Mouse (Mus musculus) spleen, postnatal 36 days (tissue): ENCODE results near the gene Arhgap24.

Experiments
- DNase-seq, 2 experiments: peaks; one replicate each; pipeline ENCODE4 v3.0.0; 2022; ENCODE audit warnings: low spot score in 2 of 2, mixed read lengths in 1 of 2

The Arhgap24 gene

DNA sequence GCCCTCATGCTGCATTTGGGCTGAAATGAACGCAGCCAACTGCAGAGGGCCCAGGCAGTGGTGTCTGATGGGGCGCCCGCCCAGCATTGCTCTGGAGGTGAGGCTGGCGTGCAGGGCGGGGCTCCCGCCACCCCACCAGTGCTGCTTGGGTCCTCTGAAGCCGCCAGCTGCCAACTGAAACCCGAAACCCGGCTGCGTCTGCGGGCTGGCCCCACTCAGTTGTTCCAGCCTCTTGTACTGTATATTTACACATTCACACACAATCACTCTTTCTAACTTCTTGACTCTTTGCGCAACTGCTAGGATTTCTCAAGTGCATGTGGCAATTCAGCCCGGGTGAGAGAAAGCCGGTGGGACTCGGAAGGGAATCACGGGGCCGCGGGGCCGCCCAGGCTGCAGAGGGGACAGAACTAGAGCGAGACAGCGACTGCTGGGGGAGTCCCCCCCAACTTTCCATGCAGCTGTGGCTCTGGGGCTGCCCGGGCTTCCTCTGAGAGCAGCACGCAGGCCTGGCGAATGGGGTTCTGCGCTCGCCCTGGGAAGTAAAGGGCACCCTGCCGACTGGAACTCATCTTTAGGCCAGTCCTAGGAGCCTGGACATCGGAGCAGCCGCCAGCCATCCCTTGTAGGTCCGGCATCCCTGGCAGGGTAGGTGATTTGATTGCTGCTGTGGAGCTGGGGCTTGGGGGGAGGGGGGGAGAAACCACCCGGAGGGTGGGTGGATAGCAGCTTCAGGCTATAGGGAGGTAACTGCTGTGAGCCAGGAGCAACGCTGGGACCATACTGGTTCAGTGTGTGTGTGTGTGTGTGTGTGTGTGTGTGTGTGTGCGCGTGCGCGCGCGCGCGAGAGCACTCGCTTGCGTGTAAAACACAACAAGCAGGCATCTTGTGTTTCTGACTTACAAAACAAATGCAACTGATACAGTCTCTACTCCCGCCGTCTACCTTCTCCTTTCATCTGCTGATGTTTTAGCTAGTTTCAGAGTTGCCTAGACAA is at the start of gene Arhgap24:
Arhgap24 (plus strand) TSS at position 177 of the 997 bp plus-strand sequence.
- peak; percentile 85 to 86 for DNase-seq

DNA sequence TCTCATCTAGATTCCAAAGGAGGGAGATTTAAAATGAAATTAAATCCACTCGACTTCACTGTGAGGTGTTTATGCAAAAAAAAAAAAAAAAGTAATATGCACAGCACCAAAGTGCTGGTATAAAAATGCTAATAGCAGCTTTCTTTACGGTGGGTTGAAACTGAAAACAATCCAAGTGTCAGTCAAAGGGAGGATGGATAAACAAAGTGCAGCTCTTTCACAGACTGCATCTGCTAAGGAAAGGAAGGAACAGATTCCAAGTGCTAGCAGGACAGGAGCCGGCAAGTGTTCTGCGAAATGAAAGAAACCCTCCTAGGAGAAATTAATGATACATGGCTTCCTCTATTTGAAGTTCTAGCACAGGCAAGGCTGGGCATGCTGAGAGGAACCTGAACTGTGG is 47.0 kb upstream of the Arhgap24 start:
- no peak for DNase-seq

DNA sequence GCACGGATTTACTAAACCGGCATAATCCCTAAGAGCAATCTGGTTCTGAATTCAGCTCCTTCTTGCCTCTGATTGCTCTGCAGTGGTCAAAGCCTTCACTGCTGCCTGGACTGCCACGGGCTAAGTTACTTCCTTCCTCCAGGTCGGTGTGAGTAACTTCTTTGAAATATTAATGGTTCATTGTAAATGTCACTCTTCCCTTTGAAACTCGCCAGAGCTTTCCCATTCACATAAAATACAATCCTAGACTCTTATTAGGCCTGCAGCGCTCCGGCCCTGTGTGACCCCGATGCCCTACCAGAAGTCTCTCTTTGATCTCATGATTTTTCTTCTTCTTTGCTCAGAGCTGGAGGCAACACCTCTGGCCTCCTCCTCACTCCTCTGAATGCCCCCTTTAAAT is 44.6 kb upstream of the Arhgap24 start:
- DNase-seq, result no peak

DNA sequence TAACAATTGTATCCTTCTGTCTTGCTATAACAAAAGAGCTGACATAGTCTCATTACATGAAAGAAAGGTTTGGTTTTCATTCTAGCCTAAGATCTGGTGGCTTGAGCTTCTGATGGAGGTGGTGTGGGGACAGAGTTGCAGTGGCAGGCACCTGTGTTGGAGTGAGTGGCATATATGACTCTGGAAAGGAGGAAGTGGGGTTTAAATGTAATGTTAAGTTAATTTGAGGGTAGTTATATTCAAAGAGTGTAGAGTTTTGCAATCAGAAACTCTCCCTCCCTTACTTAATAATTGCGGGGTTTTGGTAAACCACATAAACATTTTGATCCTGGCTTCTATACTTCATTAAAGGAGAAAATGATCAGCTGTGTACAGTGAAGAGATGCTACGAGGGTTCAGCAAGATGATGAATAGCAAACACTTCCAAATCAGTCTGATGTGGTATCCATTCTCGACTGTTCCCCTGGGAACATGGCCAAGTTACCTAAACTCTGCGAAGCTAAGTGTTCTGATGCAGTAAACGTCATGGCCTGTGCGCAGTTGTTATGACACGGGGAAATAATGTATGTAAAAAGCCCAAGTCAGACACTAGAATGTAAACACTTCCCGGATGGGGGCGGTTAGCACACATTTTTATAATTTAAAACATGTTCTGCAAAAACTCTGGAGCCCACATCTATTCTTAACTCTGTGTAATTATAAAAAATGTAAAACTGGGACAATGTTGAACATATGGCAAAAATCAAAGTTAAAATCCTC is 41.9 kb upstream of the Arhgap24 start:
- no peak for DNase-seq

DNA sequence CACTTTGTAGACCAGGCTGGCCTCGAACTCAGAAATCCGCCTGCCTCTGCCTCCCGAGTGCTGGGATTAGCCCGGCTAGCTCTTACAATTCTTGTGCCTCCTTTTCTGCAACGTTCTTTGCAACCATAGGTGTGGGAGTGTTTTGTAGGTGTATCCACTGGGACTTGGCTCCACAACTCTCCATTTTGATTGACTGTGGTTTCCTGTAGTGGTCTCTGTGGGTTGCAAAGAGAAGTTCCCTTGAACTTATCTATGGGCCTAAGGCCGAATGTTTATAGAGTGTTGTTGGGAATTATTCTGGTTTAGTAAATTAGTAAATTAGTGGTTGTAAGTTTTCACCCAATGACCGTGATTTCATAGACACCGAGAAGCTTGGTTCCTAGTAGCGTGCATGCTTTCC is 33.8 kb upstream of the Arhgap24 start:
- DNase-seq, result no peak

DNA sequence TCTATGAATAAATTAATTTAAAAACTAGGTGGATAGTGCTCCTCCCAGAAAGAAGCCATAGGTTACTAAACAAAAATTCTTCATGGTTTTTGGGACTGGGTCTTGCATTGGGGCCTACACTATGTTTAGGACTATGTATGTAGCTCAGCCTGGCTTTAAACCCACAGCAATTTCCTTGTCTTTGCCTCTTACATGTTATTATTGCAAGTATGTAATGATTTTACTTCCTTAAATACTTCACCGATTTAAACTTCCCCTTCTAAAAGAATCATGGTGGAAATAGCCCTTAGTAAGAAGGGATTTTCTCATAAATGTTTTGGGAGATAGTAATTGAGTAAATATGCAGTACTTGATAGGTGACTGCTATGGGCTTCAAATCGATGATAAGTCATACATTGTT is 30.3 kb upstream of the Arhgap24 start:
- no peak for DNase-seq

DNA sequence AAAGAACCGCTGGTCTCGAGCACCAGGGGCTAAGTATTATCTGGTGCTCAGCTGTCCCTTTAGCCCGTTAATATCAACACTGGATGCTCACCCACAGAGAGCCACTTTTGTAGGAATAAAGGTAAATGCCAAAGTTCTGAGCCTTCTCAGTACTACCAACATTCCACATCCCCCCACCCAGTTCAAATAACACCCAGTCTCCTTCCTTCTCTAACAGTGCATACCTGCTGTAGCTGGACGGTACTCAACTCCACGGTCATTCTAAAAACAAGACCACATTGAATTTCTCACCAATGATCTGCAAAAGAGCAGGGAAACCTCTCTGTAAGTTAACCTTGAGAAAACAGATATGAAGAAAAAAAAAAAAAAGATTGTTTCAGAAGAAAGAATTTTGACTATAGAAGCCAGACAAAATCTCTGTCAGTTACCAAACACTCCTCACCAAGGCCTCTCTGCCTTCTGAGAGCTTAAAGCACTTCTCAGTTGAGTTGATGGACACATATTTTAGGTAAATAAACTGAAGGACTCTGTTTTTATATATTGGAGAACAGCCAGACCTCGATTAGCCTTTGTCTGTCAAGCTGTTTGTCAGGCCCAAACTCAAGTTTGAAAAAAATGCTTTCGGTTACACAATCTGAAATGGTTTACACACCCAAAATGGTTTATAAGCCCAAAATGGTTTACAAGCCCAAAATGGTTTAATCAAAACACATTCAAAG is 29.0 kb upstream of the Arhgap24 start:
- DNase-seq, result no peak

DNA sequence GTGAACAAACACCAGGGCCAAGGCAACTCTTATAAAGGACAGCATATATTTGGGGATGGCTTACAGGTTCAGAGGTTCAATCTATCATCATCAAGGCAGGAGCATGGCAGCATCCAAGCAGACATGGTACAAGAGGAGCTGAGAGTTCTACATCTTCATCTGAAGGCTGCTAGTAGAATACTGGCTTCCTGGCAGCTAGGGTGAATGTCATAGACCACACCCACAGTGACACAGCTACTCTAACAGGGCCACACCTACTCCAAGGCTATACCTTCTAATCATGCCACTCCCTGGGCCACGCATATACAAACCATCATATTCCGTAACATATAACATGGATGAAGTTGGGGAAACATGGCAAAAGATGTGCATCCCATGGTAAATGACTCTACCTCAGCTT is 27.9 kb upstream of the Arhgap24 start:
- no peak for DNase-seq

DNA sequence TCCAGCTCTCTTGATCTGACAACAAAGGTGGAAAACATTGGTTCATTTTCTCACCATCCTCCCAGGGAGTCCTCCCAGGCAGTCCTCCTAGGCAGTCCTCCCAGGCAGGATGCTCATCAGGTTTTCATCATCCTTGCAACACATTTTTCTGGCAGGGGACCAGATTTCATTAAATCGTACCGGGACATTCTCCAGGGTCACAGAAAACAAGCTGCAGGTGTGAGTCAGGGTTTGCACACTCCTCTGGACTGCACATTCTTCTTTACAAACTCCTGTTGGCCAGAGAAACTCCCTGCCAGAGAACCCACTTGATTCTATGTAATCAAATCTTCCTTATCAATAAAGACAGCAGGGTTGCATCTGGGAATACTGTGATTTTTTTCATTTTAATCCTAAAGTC is 25.9 kb upstream of the Arhgap24 start:
- no peak for DNase-seq

DNA sequence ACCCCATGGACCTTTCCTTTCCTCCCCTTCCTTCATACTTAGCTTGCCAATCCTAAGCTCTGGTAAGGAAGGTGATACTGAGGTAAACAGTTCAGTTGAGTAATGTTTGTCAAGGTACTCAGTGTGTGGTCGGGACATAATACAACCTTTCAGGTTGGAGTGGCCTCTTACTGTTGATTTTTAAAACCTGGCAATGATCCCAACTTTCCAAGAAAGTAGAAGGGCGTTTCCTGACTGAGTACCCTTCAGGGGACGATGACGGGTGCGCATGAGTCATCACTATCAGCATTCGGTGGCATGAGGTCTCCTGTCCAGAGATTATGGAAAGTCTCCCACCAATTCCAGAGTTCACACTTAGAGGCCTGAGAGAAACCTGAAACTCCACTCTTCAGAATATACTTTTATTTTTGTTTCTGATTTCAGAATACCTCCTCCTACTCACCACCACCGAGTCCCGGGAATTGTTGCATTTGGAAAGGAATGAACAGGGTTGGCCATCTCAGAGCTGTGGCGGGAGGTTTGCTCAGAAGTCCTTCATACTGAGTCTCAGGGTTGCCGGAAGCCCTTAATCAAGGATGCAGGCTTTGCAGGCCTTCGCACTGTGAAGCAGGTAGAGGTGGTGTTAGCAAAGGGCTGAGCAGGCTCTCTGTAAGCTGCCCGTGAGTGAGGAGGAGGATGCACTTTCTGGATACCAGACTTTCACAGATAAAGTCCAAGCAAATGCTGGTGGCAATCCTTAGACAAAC is 20.6 kb upstream of the Arhgap24 start:
- DNase-seq, result no peak

DNA sequence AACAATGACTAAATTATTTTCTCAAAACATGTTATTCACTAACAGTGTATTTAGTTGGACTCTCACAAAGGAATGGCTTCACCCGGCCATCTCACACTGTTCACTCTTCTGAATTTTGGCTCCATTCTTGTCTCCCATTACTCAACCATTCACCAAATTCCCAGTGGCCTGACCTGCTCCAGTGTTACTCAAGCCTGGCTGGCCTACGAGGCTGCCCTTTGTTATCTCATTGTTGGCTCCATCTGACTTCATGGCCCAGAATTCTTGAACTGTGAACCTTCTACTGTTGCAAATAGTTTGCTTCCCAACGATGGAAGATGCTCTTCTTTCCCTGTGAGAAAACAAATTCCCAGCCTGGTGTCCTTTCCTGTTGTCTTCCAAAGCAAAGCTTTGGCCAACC is 18.2 kb upstream of the Arhgap24 start:
- DNase-seq, result no peak

DNA sequence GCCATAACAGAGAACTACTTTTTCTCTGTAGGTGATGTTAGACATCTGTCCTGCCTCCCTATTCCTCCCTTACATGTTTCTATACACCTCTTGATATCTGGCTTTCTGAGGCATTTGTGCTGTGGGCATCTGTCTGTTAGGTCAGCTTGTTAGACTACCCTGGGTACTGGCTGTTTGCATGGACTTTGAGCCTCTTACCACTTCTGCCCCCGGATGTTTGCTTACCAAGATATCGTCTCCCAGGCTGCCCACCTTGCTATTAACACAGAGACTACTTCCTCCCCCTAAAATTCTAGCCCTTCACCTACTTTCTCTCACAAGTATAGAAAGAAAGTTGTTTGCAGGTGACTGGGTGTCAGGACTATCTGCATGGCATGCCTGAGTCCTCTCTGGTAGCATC is 15.8 kb upstream of the Arhgap24 start:
- DNase-seq, result no peak

DNA sequence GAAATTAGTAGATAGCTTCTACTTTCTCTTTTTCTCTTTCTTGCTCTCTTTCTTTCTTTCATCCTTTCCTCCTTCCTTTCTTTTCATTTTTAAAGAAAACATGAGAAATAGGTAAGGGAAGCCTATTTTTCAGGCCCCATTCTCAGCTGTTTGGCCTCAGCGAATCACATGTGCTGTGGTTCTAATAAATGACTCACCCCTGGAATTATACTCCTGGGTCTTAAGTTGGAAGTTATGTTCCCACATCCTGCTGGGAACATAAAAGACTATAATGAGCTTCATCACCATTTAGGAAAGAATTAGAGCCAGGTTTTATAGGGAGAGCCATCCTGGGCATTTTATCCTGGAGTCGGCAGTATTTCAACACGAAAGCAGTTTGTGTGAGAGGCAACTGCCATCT is 12.9 kb upstream of the Arhgap24 start:
- DNase-seq, result no peak

DNA sequence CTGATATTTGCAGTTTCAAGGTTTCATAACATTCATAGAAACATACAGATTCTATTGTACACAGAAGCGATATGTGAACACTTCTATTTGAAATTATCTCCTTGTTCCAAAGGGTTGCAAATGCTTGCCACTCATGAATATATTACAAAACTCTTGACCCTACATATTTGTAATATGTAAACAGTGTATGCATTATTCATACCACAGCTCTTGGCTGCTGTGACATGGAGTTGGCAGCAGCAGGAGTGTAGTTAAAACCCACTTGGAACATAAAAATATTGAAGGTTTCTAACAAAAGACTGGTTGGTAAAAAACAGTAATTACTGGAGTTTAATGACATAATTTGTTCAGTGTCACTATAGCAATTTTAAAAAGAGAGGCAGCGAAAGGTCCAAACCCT is 10.9 kb upstream of the Arhgap24 start:
- DNase-seq, result no peak

DNA sequence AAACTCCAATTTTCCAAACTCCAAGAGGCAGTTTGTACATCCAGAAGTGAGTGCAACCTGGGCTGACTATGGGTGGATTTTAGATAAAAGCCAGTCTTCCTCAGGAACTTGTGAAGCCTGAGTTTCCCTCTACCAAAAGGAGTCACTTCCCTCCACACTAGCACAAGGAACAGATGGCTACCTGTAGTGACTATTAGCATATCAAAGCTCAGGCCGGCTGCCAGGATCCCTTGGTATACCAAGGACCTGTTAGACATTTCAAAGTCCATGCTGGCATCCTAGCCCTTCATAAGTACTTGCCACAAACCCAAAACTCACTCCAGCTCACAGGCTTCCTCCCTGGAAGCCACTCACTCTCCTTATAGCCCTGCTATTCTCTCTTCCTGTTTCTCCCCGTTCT is 3.1 kb upstream of the Arhgap24 start:
- no peak for DNase-seq

DNA sequence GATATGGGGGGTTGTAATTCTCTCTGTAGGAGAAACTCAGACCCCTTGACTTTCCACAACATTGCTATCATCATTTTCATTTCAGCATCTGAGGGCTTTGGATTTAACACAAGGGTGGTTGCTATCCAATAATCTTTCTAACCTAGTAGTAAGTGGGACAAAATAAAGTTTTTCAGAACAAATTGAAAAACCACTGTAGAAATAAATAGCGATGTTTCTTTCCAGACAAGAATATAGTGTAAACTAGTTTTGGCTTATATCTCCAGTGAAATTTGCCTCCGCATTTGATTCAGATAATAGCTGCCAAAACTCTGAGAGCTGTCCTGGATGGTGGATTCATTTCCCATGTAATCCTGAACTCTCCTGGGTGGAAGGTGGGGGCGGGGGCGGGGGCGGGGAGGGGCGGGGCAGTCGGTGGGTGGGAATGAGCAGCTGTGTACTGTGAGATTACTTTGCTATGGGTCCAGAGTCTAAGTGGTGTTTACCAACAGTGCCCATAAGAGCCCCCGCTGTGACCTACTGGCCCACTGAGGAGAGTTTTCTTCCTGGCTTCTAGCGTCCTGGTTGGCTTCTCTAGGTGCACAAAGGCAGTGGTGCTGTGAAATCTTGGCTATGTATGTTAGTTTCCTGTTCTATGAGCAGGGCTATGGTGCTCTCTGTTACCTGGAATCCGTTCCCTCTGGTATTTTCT is 2.2 kb downstream of the Arhgap24 start:
- DNase-seq, result no peak

DNA sequence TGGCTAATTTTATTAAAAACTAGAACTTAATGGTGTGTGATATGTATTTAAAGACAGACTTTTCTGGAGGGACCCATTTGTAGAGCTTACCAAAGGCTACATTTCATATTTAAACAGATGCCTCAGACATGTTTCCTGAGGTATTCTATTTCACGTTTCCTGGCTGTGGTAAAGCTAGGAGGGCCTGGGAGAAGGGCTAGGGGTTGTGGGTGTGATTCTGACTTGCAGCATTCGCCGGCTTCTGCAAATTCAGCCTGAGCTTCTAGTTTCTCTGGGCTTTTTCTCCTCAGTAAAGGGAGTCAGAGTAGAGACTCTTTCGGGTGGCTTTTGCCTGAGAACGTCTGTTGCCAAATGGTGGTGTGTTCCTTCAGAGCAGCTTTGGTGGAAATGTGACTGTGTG is 10.4 kb downstream of the Arhgap24 start:
- no peak for DNase-seq

DNA sequence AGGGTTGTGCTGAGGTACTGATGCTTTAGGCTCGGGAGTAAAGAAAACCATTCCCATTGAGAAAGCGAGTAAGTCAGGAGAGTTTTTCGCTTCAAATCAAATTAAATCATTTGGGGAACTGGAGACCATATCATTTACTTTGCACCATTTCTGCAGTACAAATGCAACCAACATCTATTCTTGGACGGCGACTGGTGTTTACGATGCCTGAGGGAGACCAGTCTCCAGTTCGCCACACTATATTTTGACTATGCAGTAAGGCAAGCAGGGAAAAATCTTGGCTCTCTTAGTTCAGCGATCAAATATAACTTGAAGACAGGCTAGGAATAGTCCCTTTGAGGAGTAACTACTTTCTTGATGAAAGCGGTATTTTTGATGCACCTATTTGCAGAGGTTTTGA is 11.0 kb downstream of the Arhgap24 start:
- no peak for DNase-seq

DNA sequence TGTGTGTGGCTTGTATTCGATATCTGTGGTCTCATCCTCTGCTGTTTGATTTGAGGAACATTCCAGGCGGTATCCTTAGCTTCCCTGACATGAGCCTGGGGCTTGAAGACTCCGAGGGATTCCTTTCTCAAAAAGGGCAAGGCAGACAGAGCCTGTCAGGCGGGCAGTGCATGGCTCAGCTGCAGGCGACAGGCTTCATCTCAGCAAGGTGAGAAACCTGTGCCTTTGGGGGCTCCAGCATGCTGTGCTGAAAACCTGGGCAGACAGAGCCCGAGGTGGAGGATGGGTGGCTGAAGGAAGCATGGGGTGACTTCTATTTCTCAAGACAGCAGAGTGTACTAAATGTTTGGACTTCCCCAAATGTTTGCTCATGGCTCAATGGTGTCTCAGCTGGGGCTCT is 13.6 kb downstream of the Arhgap24 start:
- DNase-seq, result no peak

DNA sequence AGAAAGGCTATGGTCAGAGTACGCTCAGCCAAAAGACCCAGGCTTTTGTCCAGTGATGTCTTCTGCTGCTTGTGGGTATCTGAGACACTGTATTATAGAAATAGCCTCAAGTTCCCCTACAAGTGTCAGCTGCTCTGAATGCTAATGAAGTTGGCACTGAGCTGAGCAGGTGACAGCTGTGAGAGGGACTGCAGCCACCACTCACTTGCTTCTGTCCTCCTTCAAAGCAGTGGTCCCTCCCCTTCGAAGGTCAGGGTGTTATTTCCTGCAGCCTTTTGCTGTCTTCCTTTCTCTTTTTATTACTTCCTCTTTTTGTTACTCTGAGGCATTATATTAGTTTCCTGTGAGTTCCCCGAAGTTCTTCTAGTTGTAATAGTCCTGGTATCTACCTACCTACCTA is 16.0 kb downstream of the Arhgap24 start:
- peak; percentile 88 to 90 for DNase-seq

DNA sequence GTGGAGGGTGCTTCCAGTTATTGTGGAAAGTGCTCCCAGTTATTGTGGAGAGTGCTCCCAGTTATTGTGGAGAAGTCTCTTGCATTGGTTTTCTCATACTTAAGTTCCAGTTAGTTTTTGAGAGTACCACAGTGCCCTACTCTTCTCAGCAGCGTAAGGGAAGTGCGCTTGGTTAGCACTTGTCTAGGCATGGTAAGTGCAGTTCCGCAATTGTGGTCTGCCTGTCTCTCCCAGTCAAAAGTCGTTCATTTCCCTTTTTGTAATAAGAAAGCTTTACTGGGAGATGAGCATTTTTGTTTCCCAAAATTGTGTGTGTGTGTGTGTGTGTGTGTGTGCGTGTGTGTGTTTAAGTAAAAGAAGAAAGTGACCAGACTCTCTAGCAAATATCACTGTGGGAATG is 17.6 kb downstream of the Arhgap24 start:
- peak; percentile 80 to 81 for DNase-seq
